Mouse (Mus musculus) testis, adult 2 months (tissue): ENCODE data around the gene Otp.

Experiments
- CTCF ChIP-seq: fragments of 200-500 bp; IDR thresholded peaks from 2 replicates; pipeline ENCODE4 v1.5.1; 2012; ENCODE audit warnings: low read depth, mild to moderate bottlenecking, inconsistent platforms, low read length, moderate library complexity; ENCODE audit not compliant: control insufficient read depth, insufficient read depth, insufficient replicate concordance
- POLR2A ChIP-seq: fragments of 200-500 bp; IDR thresholded peaks from 2 replicates; pipeline ENCODE4 v1.6.1; 2012; ENCODE audit warnings: low read depth, mild to moderate bottlenecking, inconsistent platforms, low read length, moderate library complexity; ENCODE audit not compliant: control insufficient read depth

DNA sequence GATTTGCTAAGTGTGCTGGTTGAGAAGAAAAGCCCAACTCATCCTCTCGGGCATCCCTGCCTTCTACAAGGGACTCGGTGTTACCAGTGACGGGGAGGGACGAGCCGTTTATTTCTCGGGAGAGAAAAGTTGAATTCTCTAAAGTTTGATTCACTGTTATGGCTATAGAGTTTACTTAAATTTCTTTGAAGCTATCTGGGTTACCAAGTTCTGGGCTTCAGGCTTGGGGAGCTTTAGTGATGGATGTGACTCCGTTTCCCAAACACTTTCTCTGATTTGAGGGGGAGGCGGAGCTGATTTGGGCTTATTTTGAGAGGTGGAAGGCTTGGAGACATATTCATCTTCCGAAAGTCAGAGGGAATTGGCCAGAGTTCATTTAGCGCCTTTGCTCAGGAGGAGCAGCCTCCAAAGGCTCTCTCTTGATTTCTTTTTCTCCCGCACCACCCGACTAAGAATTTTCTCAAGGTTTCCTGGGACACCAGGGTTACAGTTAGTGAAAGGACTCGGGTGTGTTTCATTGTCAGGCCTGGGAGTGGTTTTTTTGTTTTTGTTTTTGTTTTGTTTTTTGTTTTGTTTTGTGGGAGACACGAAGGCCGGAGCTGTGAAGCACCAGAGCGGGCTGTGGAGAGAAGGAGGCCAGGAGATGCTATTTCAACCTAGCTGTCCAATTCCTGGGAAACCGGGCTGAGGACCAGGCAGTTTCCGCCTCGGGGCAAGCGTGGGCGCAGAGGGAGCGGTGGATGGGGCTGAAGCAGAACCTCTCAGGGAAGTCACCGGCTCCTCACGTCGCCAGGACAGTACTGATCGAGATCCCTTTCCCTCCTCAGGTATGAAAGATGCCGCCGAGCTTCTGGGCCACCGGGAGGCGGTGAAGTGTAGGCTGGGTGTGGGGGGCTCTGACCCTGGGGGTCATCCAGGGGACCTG is 1.1 kb downstream of the Otp start:
- TF ChIP-seq POLR2A: no peak
- TF ChIP-seq CTCF: no peak
